Mouse (Mus musculus): ENCODE results near the gene Pla2g15.

DNA sequence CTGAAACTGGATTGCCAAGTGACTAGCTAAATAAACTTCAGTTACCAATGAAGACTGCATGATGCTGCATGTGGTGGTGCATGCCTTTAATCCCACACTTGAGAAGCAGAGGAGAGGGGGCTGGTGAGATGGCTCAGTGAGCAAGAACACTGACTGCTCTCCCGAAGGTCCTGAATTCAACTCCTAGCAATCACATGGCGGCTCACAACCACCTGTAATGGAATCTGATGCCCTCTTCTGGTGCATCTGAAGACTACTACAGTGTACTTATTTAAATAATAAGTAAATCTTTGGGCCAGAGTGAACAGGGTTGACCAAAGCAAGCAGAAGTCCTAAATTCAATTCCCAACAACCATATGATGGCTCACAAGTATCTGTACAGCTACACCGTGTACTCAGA is 26.8 kb upstream of the Pla2g15 start:
- TF ChIP-seq CTCF (IDR thresholded peaks at IDR 0.05; ENCODE audit: insufficient read depth, low read depth, low read length): no peak
- no peak for TF ChIP-seq POLR2A (IDR thresholded peaks at IDR 0.05; ENCODE audit: insufficient read depth, low read depth, low read length)

Data from olfactory bulb, adult 2 months (tissue).